Mouse (Mus musculus) hindbrain, embryonic 14.5 days (tissue): ENCODE results near the gene Antxr2. TPM values are rescaled to one million over a fixed set of nuclear protein-coding genes. Genes with fewer than 3 reads are reported as not detected.
A peak's percentile ranks its signal among the peaks of the same experiment; 100 is the strongest.

Experiments
- ATAC-seq: fragments of 200-750 bp; cut with Nextera tagmentation; 2 replicates; pipeline ENCODE4 v1.8.0; 2017; ENCODE audit warnings: moderate number of reproducible peaks, mild to moderate bottlenecking, moderate TSS enrichment, moderate library complexity; ENCODE audit not compliant: low FRiP score
- DNase-seq: peaks from one replicate; pipeline ENCODE4 v3.0.0-alpha.2; 2015; ENCODE audit warnings: low spot score
- H3K27ac ChIP-seq: fragments of 300-500 bp; sonication (generic); 2 replicates; pipeline ENCODE4 v1.5.1; 2014; ENCODE audit warnings: mild to moderate bottlenecking, moderate library complexity
- H3K27me3 ChIP-seq: fragments of 300-500 bp; sonication (generic); 2 replicates; pipeline ENCODE4 v1.6.1; 2014; ENCODE audit warnings: mild to moderate bottlenecking, low read length, mixed read lengths; ENCODE audit not compliant: control insufficient read depth, insufficient read depth
- H3K36me3 ChIP-seq: fragments of 300-500 bp; sonication (generic); replicated peaks from 2 replicates; pipeline ENCODE4 v1.6.1; 2014; ENCODE audit not compliant: control insufficient read depth, insufficient read depth
- H3K4me1 ChIP-seq: fragments of 300-500 bp; sonication (generic); replicated peaks from 2 replicates; pipeline ENCODE4 v1.6.1; 2014; ENCODE audit warnings: antibody characterized with exemption, low read length, mixed read lengths; ENCODE audit not compliant: control insufficient read depth, insufficient read depth
- H3K4me2 ChIP-seq: fragments of 300-500 bp; sonication (generic); replicated peaks from 2 replicates; pipeline ENCODE4 v1.6.1; 2014; ENCODE audit warnings: mild to moderate bottlenecking, moderate library complexity
- H3K4me3 ChIP-seq: fragments of 300-500 bp; sonication (generic); replicated peaks from 2 replicates; pipeline ENCODE4 v1.5.1; 2014; ENCODE audit warnings: mild to moderate bottlenecking, low read length
- H3K9ac ChIP-seq: fragments of 300-500 bp; sonication (generic); 2 replicates; pipeline ENCODE4 v1.6.1; 2014
- H3K9me3 ChIP-seq: fragments of 300-500 bp; sonication (generic); 2 replicates; pipeline ENCODE4 v1.6.1; 2016; ENCODE audit warnings: low read length; ENCODE audit not compliant: control insufficient read depth
- WGBS: fragments of 180-500 bp; shearing (Covaris S2); extraction: QIAGEN DNeasy Blood & Tissue Kit; methylation state at CpG from one replicate; pipeline ENCODE4 v1.1.7; 2014; 5-methylcytosine and 5-hydroxymethylcytosine counted together
- polyA plus RNA-seq: library from polyadenylated mRNA; unstranded; fragments of >200 nt; fragmentation: Nextera tagmentation; extraction: Ambion mirVana; gene quantifications from 2 replicates; pipeline ENCODE4 v1.2.1, GENCODE M21; 2014

Antxr2 gene
- polyA plus RNA-seq, 1 experiment from 2014 or later, result 3.8 TPM

DNA sequence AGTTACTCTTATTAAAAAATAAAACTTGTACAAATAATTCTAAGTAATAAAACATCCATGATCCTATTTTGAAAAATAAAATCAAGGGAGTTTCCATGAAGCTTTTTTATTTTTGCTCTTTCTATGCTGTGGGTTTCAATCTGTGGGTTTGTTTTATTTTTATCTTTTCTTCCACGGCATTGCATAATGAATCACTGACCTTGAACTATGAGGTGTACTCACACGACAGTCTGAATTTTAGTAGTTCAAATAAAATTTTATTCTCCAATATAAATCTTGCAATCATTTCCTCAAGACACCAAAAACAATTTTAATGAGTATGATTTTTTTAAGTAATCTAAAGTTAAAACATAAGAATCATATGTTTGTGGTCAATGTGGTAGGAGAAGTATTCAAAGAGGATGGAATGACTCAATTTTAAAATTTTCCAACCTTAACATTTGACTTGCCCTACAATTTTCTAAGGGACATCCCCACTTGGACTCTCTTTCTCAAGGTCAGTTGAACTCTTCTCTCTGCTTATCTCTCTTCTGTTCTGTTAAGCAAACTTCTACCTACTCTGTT is 31.5 kb downstream of the Antxr2 start:
- no peak overlapping the region for H3K4me3 ChIP-seq
- H3K27ac ChIP-seq, result no peak overlapping the region
- ATAC-seq (no peak), DNase-seq (no peak)
- 84% methylated on average over 2 of the region's 2 CpGs for WGBS
- no peaks in the 10 kb centered on the region for H3K36me3 ChIP-seq
- no peaks in the 10 kb centered on the region for H3K27me3 ChIP-seq
- no peak overlapping the region for H3K4me2 ChIP-seq
- H3K4me1 ChIP-seq, result no peaks in the 10 kb centered on the region
- no peak overlapping the region for H3K9ac ChIP-seq
- H3K9me3 ChIP-seq, result no peaks in the 10 kb centered on the region

DNA sequence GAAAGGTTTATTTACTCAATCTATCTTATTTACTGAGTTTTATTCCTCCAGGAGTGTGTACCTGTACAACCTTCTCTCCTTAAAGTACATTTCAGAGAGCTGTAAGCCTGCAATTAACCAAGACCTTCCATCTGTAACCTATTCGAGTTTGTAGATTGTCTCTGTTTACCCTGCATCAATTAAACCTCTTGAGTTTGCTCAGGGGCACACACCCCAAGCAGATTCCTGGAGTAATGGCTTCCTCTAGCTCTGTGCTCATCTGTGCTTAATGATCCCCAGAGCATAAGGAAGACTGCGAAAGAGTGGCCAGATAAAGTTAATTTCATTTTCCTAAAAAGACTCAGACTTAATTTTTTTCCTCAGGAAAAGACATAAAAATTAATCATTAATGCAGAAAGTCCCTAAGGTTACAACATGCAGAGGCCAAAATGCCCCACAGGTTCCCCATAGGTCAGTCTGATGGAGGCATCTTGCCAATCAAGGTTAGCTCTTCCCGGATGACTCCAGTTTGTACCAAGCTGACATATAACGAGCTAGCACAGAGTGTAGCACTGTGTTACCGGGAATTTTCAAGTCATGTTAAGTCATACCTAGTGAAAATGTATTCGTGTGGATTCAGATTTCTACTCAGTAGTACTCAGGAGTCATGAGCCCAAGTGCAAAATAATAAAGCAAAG is 34.2 kb downstream of the Antxr2 start:
- Histone ChIP-seq H3K27me3 (no peaks in the 10 kb centered on the region), H3K27ac (no peak overlapping the region), H3K36me3 (no peaks in the 10 kb centered on the region), H3K4me3 (no peak overlapping the region), H3K4me1 (no peaks in the 10 kb centered on the region), H3K9ac (no peak overlapping the region), H3K4me2 (no peak overlapping the region), H3K9me3 (no peaks in the 10 kb centered on the region)
- DNase-seq (no peak), ATAC-seq (no peak)
- WGBS, result 72% methylated on average over 6 of the region's 6 CpGs

DNA sequence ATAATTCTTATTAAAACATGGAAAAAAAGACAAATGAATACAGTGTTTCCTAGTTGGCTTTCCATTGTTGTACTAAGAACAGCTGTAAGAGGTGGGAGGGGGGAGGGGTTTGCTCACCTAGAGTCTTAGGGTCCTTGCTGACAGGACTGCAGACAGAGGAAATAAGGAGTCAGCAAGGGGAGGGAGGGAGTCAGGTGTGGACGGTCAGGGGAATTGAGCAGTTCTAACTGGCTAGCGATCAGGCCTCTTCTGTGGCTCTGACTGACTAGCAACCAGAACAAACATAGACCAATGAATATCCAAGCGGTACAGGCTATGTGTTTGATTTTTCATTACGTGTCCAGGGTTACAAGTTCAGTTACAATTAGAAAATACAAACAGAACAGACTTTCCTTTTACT is 35.0 kb downstream of the Antxr2 start:
- H3K27me3 ChIP-seq, result no peaks in the 10 kb centered on the region
- no peaks in the 10 kb centered on the region for H3K4me1 ChIP-seq
- WGBS, result 83% methylated on average over 4 of the region's 4 CpGs
- no peak overlapping the region for H3K27ac ChIP-seq
- no peak for ATAC-seq
- H3K9ac ChIP-seq, result no peak overlapping the region
- H3K9me3 ChIP-seq, result no peaks in the 10 kb centered on the region
- H3K4me2 ChIP-seq, result no peak overlapping the region
- H3K4me3 ChIP-seq, result no peak overlapping the region
- no peak for DNase-seq
- no peaks in the 10 kb centered on the region for H3K36me3 ChIP-seq

DNA sequence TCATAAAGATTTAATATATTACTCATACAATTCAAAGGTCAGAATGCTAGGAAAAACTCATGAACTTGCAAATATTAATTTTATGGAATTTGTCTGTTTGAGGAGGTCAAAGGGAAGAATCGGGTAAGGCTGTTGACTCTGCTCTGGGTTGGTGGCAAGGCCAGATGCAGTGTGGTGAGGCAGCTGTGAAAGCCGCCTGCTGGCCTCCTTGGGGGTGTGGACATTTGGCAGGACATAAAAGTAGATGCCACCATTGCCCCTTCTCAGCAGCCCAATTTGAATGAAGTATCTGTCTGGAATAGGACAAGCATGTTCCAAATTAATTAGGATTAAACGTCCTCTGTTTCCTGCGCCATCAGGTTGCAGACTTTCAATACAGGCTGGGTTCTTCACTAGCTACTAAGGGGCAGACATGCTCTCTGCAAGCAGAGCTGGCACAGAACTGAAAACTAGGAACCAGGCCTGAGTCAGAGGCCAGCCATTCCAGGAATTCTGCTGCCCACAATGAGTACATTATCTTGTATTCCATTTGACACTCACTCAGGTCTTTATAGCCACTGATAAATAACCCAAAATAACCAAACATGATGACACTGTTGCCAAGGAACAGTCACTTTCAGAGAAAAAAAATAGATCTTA is 44.1 kb downstream of the Antxr2 start:
- ATAC-seq (no peak), DNase-seq (no peak)
- H3K4me3 ChIP-seq, result no peak overlapping the region
- no peaks in the 10 kb centered on the region for H3K27me3 ChIP-seq
- H3K36me3 ChIP-seq, result no peaks in the 10 kb centered on the region
- no peak overlapping the region for H3K9ac ChIP-seq
- no peaks in the 10 kb centered on the region for H3K4me1 ChIP-seq
- H3K27ac ChIP-seq, result no peak overlapping the region
- no peak overlapping the region for H3K4me2 ChIP-seq
- 89% methylated on average over 4 of the region's 4 CpGs for WGBS
- H3K9me3 ChIP-seq, result no peaks in the 10 kb centered on the region

DNA sequence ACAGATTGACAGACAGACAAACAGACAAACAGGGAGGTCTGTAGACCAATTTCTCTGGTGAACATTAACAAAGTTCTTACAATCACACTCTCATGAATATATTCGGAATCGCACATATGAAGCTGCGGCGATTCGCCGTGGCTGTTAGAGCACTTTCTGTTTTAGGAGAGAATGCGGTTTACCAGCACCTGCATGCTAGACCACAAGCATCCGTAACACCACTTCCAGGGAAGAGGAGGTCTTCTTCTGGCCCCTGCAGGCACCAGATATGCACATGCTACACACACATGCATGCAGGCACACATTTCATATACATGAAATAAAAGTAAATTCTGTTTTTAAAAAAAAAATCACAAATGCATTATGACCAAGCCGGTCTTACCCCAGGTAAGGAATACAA is 47.5 kb downstream of the Antxr2 start:
- ATAC-seq, result no peak
- Histone ChIP-seq H3K36me3 (no peaks in the 10 kb centered on the region), H3K27ac (no peak overlapping the region), H3K4me3 (no peak overlapping the region), H3K4me1 (no peaks in the 10 kb centered on the region), H3K9me3 (no peaks in the 10 kb centered on the region), H3K4me2 (no peak overlapping the region), H3K9ac (no peak overlapping the region), H3K27me3 (no peaks in the 10 kb centered on the region)
- DNase-seq, result no peak
- 96% methylated on average over 9 of the region's 9 CpGs for WGBS

DNA sequence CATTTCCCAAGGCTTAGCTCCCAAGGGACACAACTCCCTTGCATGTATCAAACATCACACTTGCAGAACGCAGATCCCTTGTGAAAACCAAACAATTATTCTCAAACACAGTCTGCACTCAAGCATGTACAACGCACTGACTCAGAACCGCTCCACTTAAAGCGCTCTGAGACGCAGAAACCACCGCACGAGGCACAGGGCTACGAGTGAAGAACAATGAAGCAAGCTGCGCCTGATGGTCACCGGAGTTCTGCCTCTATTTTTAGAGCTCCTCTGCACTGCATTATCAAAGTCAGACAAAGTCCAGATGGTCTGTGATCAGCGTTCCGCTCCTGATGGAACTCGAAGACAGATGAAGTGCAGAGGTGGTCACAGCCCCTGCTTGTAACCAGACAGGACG is 50.4 kb downstream of the Antxr2 start:
- 28% methylated on average over 14 of the region's 14 CpGs for WGBS
- H3K9me3 ChIP-seq, result no peaks in the 10 kb centered on the region
- peak overlapping the region; percentile 44 for H3K9ac ChIP-seq
- H3K36me3 ChIP-seq, result no peaks in the 10 kb centered on the region
- H3K4me2 ChIP-seq, result peak overlapping the region; percentile 54
- ATAC-seq, result peak; percentile 48; the same call in 1 of the 2 replicates
- H3K27me3 ChIP-seq, result no peaks in the 10 kb centered on the region
- no peaks in the 10 kb centered on the region for H3K4me1 ChIP-seq
- DNase-seq, result peak; percentile 33
- peak overlapping the region; percentile 18 for H3K4me3 ChIP-seq
- no peak overlapping the region for H3K27ac ChIP-seq

DNA sequence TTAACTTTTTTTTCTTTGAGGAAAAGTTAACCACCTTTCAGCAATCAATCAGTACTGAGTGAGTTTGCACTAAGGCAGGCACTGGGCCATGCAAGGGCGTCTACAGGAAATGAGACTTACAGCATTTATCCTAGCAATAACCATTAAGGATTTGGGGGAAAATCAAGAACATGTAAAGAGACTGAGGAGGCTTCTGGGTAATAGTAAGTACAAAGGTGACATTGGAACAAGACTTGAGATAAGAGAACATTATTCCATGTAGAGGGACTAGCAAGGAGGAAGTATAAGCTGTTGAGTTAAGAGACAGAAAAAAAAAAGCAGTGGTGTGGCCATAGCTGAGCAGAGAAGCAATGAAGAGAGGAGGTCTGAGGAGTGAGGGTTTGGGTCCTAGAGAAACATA is 57.5 kb downstream of the Antxr2 start:
- no peak overlapping the region for H3K27ac ChIP-seq
- H3K9ac ChIP-seq, result no peak overlapping the region
- WGBS, result 88% methylated on average over 1 of the region's 1 CpGs
- no peak overlapping the region for H3K4me2 ChIP-seq
- no peaks in the 10 kb centered on the region for H3K36me3 ChIP-seq
- H3K4me1 ChIP-seq, result no peaks in the 10 kb centered on the region
- no peak for DNase-seq
- no peaks in the 10 kb centered on the region for H3K27me3 ChIP-seq
- no peak for ATAC-seq
- H3K4me3 ChIP-seq, result no peak overlapping the region
- no peaks in the 10 kb centered on the region for H3K9me3 ChIP-seq

DNA sequence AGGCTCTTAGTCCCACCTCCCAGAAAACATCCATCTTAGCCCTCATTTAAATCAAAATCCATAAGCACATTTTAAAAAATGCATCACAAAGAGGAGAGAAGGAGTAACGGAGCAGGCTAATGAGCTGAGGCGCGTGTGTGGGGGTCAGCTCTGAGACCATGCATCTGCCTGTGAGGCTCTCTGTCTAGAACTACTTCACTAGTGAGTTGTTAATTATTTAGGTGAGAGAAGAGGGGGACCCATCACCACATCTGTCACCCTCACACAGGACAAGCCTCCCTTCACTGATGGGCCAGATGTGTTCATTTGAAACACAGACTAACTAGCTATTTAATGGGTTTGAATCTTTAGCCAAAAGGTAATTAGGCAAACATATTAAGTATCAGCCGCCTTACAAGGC is 58.8 kb downstream of the Antxr2 start:
- Histone ChIP-seq H3K9me3 (no peaks in the 10 kb centered on the region), H3K4me2 (no peak overlapping the region), H3K27ac (no peak overlapping the region), H3K4me3 (no peak overlapping the region), H3K27me3 (no peaks in the 10 kb centered on the region), H3K4me1 (no peaks in the 10 kb centered on the region), H3K9ac (no peak overlapping the region), H3K36me3 (no peaks in the 10 kb centered on the region)
- ATAC-seq (no peak), DNase-seq (no peak)
- 57% methylated on average over 4 of the region's 4 CpGs for WGBS

DNA sequence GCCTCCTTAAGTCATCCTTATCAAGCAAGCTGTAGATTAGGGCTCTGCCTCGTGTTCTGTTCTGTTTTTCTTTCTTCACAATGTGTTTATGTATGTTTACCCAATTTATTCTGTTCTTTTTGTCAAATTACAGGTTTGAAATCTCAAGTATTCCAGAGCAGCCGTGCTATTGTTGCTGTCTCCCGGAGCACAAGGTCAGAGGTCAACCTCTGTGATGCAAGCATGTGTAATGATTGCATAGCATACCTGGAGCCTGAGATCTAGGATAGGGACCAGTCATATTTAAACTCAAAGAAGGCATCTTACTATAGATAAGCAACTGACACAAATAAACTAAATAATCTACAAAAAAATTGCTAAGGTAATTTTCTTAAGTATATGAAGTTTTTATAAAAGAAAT is 59.6 kb downstream of the Antxr2 start:
- Histone ChIP-seq H3K4me1 (no peaks in the 10 kb centered on the region), H3K9me3 (no peaks in the 10 kb centered on the region), H3K27ac (no peak overlapping the region), H3K4me2 (no peak overlapping the region), H3K9ac (no peak overlapping the region), H3K4me3 (no peak overlapping the region), H3K27me3 (no peaks in the 10 kb centered on the region), H3K36me3 (no peaks in the 10 kb centered on the region)
- 46% methylated on average over 3 of the region's 3 CpGs for WGBS
- ATAC-seq (no peak), DNase-seq (no peak)
